Mouse (Mus musculus) heart, adult 18-20 months (tissue): ENCODE measurements around the gene Ddx19b. TPM values are rescaled to one million over a fixed set of nuclear protein-coding genes. Genes with fewer than 3 reads are reported as not detected.
"Not testable (repeated sequence)": the region's sequence is repeated elsewhere in the genome, so short reads cannot be mapped to it uniquely, and the experiment has no call there.

ENCODE experiments used
- DNase-seq, 2 experiments: peaks; one replicate each; pipeline ENCODE4 v3.0.0; 2021 to 2022; ENCODE audit warnings: mixed read lengths in 1 of 2
- total RNA-seq, 2 experiments: library from RNA; stranded (reverse); gene quantifications; 2 replicates each; pipeline ENCODE4 v1.2.3; 2021

Gene Ddx19b
- total RNA-seq, 2 experiments from 2014 or later = 11.3 to 12.6 TPM

DNA sequence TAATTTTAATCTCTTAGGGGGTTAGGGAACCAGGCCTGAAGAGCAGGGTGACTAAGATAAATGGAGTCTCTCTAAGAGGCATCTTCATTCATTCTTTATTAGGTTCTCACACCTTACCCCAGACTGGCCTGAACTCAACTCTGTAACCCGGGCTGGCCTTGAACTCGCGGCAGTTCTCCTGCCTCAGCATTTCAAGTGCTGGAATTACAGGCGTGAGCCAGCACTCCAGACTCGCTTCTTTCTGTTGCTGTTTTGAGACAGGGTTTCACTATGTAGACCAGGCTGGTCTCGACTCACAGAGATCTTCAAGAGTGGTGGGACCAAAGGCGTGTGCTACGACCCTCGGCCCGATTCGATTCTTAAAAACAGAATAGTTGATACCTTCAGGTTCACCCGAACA, 2.7 kb upstream of the Ddx19b start:
- DNase-seq = no peak

DNA sequence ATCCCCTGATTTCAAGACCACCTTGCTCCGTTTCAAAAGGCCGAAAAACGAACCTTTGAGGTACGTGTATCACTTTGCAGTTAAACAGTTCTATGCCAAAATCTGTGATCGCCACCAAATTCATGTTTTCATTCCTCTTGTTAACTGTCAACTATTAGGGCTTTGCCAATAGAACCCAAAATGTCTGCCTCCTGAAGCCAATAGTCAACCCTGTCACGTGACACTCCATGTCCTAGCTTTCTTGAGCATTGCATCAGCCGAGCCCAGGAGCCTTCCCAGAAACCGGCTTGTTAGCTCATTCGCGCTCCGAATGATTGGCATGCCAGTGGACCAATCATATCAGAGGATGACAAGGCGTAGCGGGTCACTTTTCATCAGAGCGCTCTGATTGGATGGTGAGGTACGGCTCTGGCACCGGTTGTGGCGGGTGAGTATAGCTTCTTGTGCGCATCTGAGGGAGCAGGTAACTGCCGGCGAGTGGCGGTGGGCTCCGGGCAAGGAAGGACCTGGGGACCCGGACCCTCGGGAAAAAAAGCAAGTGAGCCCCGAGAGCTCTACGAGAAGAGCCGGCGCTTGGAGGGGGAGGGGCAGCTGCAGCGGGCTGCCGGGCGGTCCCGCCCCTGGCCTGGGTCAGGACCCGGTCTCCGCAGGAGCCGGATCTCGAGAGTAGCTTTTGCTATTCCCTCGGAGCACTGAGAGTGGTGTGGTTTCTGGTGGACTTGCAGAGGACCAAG, 2.1 kb upstream of the Ddx19b start:
- peak; percentile 99 to 100 for DNase-seq

DNA sequence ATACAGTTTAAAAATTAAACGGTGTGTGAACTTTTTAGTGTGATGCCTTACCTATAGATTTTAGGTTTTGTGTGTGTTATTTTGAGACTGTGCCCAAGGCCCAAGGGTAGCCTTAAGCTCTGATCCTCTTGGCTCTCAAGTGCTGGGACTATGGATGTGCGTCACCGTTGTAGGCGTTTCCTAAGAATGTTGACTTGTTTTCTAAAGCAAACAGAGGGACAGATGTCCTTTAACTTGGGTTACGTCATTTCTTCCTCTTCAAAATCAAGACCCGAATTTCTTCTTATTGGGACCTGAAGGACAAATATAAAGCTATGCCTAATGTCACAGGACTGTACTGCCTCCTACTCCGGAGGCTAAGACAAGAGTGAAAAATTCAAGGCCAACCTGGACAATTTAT, 1.4 kb upstream of the Ddx19b start, which contains the start of gene Aars:
Gene Aars (plus strand): TSS at position 229 of the 400 bp plus-strand sequence.
- no peak for DNase-seq

DNA sequence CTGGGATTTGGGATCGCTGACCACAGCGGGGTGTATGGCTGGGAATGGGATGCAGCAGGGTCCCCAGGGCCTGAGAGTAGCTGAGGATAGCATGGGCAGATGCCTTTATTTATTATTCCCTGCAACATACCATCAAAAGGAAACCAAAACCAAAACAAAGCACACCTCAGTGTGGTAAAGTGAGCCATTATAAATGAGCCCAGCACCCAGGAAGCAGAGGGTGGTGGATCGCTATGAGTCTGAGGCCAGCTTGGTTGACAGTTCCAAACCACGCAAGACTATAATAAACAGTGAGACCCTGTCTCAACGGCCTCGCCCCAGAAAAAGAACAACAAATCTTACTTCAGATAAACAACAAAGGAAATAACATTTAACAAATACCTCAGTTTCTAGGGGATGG, 1.5 kb downstream of the Ddx19b start:
- no peak for DNase-seq

DNA sequence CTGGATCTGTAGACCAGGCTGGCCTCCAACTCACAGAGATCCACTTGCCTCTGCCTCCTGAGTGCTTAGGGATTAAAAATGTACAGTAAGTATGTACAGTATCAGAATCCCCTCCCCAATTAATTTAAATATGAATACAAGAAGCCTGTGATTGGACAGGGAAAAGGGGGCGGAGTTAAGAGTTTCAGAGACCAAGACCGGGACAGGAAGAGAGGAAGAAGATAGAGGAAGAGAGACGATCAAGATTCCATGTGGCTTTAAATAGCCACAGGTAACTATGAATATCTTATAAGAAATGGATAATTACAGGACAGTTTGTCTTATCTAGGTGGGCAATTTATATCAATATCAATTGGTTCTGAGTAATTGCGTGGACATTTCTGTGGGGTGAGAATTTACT, 2.0 kb downstream of the Ddx19b start:
- DNase-seq = no peak

DNA sequence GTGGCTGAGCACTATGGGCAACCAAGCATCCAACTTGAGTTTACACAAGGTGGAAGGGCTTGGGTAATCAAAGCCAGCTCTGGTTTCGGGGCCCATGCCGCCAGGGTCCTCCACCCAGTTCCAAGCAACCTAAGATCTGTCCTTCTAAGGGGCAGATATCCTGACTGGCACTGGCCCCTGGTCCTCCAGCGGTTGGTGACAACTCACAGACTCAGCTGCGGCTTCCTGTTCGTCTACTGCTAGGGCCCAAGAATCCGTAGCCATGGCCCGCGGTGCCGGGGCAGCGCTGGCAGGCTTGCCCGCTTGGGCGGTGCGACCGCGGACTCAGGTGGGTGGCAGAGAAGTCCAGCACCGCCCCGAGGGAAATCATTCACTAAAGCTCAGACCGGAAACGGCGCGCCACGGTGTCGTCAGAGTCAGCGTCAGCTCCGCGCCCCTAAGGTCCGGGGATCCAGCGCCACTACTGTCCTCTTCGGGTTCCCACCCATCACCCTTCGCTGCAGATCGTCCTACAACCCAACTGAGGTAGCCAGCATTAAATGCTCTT, 4.1 kb downstream of the Ddx19b start:
- DNase-seq = peak; percentile 89 to 90

DNA sequence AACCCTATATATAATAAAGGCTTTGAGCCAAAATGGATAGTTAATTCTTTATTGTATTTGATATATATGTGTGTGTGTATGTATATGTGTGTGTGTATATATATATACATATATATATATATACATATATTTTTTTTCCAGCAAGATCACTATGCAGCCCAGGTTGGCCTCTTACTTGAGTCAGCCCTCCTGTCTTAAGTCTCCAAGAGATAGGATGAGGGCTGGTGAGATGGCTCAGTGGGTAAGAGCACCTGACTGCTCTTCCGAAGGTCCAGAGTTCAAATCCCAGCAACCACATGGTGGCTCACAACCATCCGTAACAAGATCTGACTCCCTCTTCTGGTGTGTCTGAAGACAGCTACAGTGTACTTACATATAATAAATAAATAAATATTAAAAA, 4.9 kb downstream of the Ddx19b start:
- not testable (repeated sequence) for DNase-seq

- not testable (repeated sequence) for DNase-seq
Observed at GRCm38 (mm10) chr8:111010230-111010991, 21.1 kb downstream of the Ddx19b start.

- DNase-seq = peak; percentile 92
Observed at GRCm38 (mm10) chr8:110997547-110998531, 33.7 kb downstream of the Ddx19b start, which contains the start of gene Ddx19a. Gene Ddx19a (minus strand): TSS chr8:110997800.

DNA sequence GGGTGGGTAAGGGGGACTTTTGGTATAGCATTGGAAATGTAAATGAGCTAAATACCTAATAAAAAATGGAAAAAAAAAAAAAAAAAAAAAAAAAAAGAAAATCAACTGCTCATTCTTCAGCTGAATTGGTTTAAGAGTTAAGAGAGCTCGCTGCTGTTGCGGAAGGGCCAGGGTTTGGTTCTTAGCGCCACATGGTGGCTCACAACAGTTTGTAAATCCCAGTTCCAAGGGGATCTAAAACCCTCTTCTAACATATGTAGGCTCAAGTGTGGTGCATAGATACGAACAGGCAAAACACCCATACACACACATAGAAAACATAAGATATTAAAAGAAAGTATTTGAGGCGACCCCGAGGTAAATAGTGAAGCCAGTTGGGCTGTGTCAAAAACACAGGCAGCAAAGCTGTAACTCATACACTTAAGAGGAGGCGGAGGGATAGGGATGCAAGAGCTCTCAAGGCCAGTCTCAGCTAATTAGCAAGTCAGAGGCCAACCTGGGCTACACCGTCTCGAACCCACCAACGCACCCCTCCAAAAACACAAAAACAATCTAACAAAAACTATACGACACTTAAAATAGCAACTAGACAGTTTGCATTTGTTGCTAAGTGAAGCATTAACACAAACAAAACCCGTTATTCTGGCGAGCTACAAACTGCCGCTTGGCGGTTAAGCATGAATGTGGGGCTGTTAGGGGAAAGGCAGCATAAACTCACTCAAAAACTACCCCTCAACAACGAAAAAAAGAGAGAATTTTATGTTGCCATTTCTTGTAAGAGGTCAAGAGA, 34.7 kb downstream of the Ddx19b start:
- DNase-seq = peak in 1 of 2 experiments; percentile 6

- peak; percentile 33 to 45 for DNase-seq
Observed at GRCm38 (mm10) chr8:110990017-110990416, 41.5 kb downstream of the Ddx19b start.

DNA sequence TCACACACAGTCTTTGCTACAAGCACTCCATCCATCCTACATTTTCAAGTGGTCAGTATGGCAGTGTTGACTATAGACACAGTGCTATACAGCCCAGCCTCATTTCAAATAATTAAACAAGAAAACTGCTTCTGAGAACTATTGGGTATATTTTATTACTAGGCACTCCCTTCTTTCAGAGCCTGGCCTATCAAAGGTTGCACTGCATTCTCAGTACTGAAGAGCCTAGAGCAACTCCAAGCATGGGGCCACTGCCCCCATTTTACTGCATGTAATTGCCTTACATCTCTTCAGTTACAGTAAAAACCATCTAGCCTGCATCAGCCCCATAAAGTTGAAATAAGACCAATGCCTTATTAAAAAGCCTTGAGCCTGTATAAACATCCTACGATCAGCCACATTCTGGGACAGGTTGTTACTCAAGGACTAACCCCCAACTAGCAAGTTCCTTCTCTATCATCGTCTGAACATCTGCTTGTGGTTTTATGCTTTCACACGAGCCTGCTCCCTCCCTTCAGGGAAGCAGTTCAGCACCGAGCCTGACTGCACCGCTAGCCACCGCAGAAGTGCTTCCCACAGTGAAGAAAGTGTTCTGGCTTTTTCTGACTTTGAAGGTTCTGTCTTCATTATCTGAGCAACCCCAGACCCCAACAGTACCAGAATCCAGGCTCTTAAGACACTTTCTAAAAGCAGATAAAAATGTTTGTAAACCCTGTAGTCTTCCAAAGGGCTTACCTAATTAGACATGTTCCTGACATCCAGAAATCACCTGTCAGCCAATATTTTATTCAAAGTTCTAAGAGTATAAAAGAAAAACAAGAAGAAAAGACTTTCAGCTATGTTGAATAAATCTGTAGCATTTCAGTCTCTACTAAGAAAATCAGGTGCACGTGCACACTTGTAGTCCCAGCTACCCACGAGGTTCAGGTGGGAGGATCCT, 43.5 kb downstream of the Ddx19b start:
- DNase-seq = no peak

DNA sequence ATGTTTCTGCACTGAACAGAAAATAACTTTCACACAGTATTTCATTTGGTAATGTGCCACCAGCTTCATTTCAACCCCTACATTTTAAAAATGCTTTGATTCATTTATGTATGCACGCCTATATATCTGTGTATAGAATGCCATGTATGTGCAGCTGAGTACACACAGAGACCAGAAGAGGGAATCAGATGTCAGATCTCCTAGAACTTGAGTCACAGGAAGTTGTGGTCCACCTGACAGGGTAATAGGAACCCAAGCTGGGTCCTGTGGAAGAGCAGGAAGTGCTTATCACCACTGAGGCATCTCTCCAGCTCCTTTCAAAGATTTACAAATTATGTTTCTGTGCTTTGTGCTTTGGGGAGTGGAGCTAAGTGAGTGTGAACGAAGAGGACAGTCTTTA, 50.2 kb downstream of the Ddx19b start:
- DNase-seq = no peak

DNA sequence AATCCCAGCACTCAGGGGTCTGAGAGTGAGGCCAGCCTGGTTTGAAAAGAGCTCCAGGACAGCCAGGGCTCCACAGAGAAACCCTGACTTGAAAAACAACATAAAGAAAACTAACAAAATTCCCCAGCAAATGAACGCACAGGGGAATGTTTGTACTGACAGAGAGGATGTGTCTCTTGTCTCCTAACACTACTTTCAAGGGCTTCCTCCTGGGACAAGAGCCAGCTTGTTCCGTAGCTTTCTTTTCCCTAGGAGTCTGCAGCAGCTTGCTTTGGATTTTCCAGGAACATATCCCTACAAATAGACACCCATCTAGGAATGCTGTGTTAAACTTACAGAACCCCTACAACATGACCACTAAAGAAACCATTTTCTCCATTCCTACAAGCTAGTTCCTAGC, 53.6 kb downstream of the Ddx19b start:
- DNase-seq = not testable (repeated sequence)

GRCm38 (mm10) chr8:110976532-110976931, 55.0 kb downstream of the Ddx19b start:
- not testable (repeated sequence) for DNase-seq

- peak; percentile 89 to 93 for DNase-seq
Observed at GRCm38 (mm10) chr8:110969910-110970770, 61.4 kb downstream of the Ddx19b start.

DNA sequence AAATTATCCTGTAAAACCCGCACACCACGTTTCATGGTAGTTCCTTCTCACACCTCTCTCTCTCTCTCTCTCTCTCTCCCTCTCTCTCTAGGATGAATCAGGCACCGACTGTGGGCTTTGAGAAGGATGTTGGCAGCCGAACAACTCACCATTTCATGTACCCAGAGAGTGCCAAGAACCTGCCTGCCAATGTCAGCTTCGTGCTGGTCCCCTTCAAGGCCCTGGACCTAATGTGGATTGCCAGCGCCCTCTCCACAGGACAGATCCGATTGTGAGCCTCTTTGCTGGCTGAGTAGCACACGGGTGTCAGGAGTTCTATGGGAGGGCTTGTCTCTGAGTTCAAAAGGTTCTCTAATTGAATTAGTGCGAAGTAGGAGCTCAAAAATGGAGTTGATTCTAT, 64.2 kb downstream of the Ddx19b start:
- peak in 1 of 2 experiments; percentile 32 for DNase-seq

GRCm38 (mm10) chr8:110966586-110966985, 65.0 kb downstream of the Ddx19b start:
- DNase-seq = peak; percentile 45 to 56

DNA sequence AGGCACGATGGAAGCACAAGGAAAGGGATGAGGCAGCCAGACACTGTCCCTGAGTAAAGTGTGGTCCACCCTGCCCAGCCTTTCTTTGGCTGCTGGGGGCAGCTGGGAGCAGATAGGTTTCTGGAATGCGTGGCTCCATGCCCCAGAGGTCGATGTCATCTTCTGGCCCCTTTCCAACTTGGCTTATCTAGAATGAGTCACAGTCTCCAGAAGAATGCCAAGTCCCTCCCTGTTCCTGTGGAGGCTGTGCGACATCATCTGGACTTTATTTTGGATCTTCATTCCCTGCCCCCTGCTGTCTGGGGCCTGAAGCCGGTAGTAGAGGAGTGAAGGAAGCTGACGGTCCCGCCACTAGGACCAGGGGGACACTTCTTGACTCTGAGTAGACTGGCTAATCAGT, 66.0 kb downstream of the Ddx19b start:
- DNase-seq = peak; percentile 94
